Mouse (Mus musculus) adrenal gland, postnatal 4 days (tissue): ENCODE results near the gene Rnf133. TPM values are rescaled to one million over a fixed set of nuclear protein-coding genes. Genes with fewer than 3 reads are reported as not detected.

Source experiments
- DNase-seq, 2 experiments: peaks; one replicate each; pipeline ENCODE4 v3.0.0; 2021 to 2022; ENCODE audit warnings: low spot score in 2 of 2, mixed read lengths in 2 of 2
- long read RNA-seq, 2 experiments: library from polyadenylated mRNA; stranded (forward); transcript quantifications; one replicate each; pipeline ENCODE4 v2.0.0; 2021
- total RNA-seq, 2 experiments: library from RNA; stranded (reverse); gene quantifications; 2 replicates each; pipeline ENCODE4 v1.2.3; 2021

Rnf133 gene
- under 1 TPM; 0.31 TPM for total RNA-seq
- long read RNA-seq, experiment 1, result 0 reads
- long read RNA-seq, experiment 2, result 0 reads

- DNase-seq, result no peak
Measured at GRCm38 (mm10) chr6:23650205-23650604, at the start of gene Rnf133. Gene Rnf133 (minus strand): TSS chr6:23650305.

DNA sequence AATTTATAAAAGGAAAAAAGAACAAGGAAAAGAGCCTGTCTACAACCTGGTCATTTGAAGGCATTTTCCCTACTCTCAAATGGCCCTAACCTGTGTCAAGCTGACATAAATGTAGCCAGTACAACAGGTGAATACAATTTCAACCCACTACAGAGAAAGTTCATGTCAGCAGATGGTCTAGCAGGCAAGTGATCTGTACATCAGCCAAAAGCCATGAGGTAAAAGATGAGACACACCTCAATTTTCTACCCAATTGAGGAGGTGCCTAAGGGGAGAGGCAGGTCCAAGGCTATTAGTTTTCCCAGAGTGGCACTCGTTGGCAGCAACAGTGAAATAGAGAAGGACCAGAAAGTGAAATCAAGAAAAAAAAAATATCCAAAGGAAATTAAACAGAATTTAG is 28.1 kb upstream of the Rnf133 start:
- no peak for DNase-seq

DNA sequence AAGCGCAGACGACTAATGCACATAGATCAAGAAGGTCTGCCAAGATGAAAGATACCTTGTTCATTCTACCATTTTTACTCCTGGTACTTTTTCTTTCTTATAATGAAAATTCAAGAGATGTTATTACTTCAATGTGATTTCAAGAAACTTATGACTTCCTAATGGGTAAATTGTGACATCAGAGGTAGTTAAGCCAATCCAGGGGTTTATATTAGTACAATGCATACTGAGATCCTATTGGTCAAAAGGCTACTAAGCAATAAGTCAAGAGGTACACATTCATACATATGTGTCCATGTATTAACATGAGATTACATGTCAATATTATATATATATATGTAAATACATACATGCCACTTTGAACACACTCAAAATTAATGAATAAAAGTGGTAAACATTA is 4.9 kb upstream of the Rnf133 start, which contains the start of gene Rnf148:
Gene Rnf148, minus strand, starts transcription at position 101 of the 400 bp plus-strand sequence.
- no peak for DNase-seq

DNA sequence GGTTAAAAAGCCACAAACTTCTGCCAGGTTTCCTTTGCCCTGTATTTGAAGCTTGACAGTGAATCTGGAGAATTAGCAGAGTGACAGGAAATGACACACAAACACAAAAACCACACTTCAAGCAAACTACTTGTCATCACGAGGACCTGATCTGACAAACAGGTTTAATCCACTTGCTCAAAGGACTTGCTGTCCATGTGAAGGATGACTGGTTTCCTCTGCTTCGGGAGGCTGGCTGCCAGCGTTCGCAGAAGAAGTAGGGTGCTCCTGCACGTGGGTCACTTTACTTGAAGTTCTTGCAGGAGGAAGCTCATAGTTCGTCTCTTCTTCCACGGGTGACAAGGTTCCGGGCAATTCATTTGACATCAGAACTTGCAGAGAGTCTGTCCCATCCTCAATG is 1.4 kb downstream of the Rnf133 start:
- DNase-seq, result no peak

DNA sequence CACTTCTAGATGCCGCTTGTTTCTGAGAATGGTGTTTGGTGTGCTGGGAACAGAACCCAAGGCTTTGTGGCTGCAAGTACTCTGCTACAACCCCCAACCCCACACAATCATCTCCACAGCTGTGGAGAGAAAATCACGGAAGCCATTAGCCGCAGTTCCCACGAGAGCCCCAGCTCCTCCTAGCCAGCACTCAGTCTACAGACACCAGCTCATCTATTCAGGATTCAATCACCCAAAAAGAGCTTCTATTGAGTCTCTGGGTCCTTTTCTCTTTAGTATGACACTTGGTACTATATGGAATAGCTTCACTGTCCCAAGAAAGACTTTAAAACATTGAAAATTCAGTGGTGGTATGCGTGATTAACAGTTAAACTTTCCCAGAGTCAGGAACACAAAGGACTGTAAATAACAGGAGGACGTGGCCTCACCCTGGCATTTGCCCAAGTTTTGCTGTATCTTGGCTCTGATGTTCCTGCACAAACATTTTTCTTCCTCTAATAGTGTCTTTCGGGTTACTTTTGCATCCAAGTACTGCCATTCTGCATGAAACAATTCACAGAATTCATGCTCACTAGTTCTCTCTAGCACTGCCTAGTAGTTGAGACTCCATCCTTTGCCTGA is 2.4 kb downstream of the Rnf133 start:
- DNase-seq, result peak in 1 of 2 experiments; percentile 8

DNA sequence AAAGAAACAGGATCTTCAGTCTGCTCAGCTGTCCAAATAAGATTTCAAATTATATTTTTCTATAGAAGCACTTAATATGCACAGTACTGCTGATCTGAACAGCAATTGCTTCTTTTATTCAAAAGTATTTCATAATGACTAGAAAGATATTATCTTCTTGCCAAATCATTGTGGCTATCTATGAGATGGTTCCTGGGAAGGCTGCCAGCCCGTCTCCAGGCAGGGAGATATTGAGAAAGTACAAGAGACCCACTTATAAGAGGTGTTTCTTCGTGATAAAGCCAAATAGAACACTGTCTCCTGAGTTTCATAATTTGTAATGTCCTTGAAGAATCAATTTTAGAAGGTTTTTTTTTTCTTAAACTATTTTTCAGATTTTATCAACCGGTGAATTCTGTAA is 13.0 kb downstream of the Rnf133 start:
- DNase-seq, result no peak

- DNase-seq, result no peak
Measured at GRCm38 (mm10) chr6:23635208-23635607, 14.9 kb downstream of the Rnf133 start.

GRCm38 (mm10) chr6:23634016-23634415 is 16.1 kb downstream of the Rnf133 start:
- no peak for DNase-seq

DNA sequence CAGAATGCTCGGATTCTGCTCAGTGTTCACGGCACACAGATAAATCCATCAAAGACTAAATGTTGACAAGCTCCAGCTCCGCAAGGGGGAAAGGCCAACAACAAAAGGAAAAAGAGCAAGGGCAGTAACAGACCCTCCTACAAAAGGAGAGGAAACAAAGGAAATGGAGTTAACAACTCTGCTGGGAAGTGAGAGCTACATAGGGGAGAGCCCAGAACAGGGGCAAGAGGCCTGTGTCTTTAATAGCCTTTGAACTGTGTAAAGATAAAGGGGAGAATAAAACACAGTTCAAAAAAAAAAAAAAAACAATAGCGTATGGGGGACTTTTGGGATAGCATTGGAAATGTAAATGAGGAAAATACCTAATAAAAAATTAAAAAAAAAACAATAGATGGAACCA is 19.6 kb downstream of the Rnf133 start:
- DNase-seq, result no peak

Other genes with a start within 250 kb of the Rnf133 start
- under 1 TPM in 1 of 2 experiments, not detected in 1; 0.31 TPM for gene Rnf148, start 4.8 kb upstream of the Rnf133 start, total RNA-seq
- gene Cadps2, start 189.1 kb upstream of the Rnf133 start, total RNA-seq, result 1 to 10 TPM; 7.7 to 9.1 TPM